Mouse (Mus musculus) midbrain, embryonic 14.5 days (tissue): ENCODE results near the gene Mb21d2. TPM values are rescaled to one million over a fixed set of nuclear protein-coding genes. Genes with fewer than 3 reads are reported as not detected.

Experiments
- ATAC-seq: fragments of 200-750 bp; cut with Nextera tagmentation; 2 replicates; pipeline ENCODE4 v1.8.0; 2017; ENCODE audit warnings: moderate number of reproducible peaks, moderate library complexity; ENCODE audit not compliant: low FRiP score, low TSS enrichment
- DNase-seq: peaks from one replicate; pipeline ENCODE4 v3.0.0-alpha.2; 2015
- H3K27ac ChIP-seq: fragments of 300-500 bp; sonication (generic); replicated peaks from 2 replicates; pipeline ENCODE4 v1.5.1; 2014; ENCODE audit warnings: mild to moderate bottlenecking, low read depth, low read length, moderate library complexity
- H3K27me3 ChIP-seq: fragments of 300-500 bp; sonication (generic); 2 replicates; pipeline ENCODE4 v1.6.1; 2014; ENCODE audit warnings: low read length, control low read depth, mixed read lengths; ENCODE audit not compliant: control insufficient read depth, insufficient read depth
- H3K36me3 ChIP-seq: fragments of 300-500 bp; sonication (generic); 2 replicates; pipeline ENCODE4 v1.6.1; 2014; ENCODE audit warnings: low read length, control low read depth; ENCODE audit not compliant: control insufficient read depth, insufficient read depth
- H3K4me1 ChIP-seq: fragments of 300-500 bp; sonication (generic); 2 replicates; pipeline ENCODE4 v1.6.1; 2014; ENCODE audit warnings: mild to moderate bottlenecking, antibody characterized with exemption, low read length, control low read depth; ENCODE audit not compliant: control insufficient read depth, insufficient read depth
- H3K4me2 ChIP-seq: fragments of 300-500 bp; sonication (generic); 2 replicates; pipeline ENCODE4 v1.6.1; 2014; ENCODE audit warnings: mild to moderate bottlenecking, low read length, moderate library complexity
- H3K4me3 ChIP-seq: fragments of 300-500 bp; sonication (generic); replicated peaks from 2 replicates; pipeline ENCODE4 v1.5.1; 2014; ENCODE audit warnings: low read depth, low read length
- H3K9ac ChIP-seq: fragments of 300-500 bp; sonication (generic); replicated peaks from 2 replicates; pipeline ENCODE4 v1.6.1; 2014; ENCODE audit warnings: mild to moderate bottlenecking, low read length, moderate library complexity
- H3K9me3 ChIP-seq: fragments of 300-500 bp; sonication (generic); 2 replicates; pipeline ENCODE4 v1.6.1; 2016; ENCODE audit warnings: low read length, control low read depth, mixed read lengths; ENCODE audit not compliant: control insufficient read depth
- WGBS: fragments of 180-500 bp; shearing (Covaris S2); extraction: QIAGEN DNeasy Blood & Tissue Kit; methylation state at CpG from one replicate; pipeline ENCODE4 v1.1.7; 2014; 5-methylcytosine and 5-hydroxymethylcytosine counted together
- polyA plus RNA-seq: library from polyadenylated mRNA; unstranded; fragments of >200 nt; fragmentation: Nextera tagmentation; extraction: Ambion mirVana; gene quantifications from 2 replicates; pipeline ENCODE4 v1.2.1, GENCODE M21; 2014

The Mb21d2 gene
- polyA plus RNA-seq, 1 experiment from 2014 or later: 18.0 TPM

DNA sequence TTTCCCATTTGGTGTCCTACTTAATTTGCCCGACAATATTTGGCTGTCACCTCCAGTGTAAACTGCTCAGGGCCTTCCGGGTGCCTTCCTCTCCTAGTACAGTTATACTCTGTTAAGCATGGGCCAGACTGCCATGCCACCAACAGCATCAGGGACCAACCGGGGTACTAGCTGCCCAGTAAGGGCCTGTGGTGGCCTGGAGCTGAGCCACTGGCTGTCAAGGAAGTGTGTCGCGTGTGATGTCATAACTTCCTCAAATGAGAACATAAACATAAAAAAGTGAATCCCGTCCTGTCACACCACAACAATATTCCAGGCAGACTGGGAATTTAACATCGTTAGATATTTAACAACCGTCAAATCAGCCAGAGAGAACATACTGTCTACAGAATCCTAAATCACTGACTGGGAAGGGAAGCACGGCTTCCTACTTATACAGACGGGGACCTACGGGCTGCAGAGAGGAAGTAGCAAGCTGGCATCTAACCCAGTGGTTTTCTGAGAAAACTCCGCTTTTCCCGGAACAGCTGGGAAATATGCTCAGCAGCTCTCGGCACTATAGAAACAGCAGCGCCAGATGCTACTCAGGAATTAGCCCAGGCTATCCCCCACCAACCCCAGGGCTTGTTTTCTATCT lies 17.9 kb downstream of the Mb21d2 start:
- H3K36me3 ChIP-seq: no peaks in the 10 kb centered on the region
- WGBS: 90% methylated on average over 15 of the region's 15 CpGs

GRCm38 (mm10) chr16:28906370-28907275 lies 22.9 kb downstream of the Mb21d2 start:
- Histone ChIP-seq H3K9ac (no peak overlapping the region), H3K4me1 (no peaks in the 10 kb centered on the region; the same call in 1 of the 2 replicates), H3K36me3 (no peaks in the 10 kb centered on the region), H3K27me3 (no peaks in the 10 kb centered on the region), H3K9me3 (no peaks in the 10 kb centered on the region), H3K4me2 (no peak overlapping the region), H3K27ac (no peak overlapping the region), H3K4me3 (no peak overlapping the region)
- WGBS: 87% methylated on average over 7 of the region's 7 CpGs
- no peak for ATAC-seq
- DNase-seq: no peak

More for the DNA sequence above, 17.9 kb downstream of the Mb21d2 start:
- Histone ChIP-seq H3K4me3 (no peak overlapping the region), H3K4me2 (no peak overlapping the region), H3K4me1 (no peaks in the 10 kb centered on the region), H3K9ac (no peak overlapping the region), H3K27me3 (no peaks in the 10 kb centered on the region), H3K9me3 (no peaks in the 10 kb centered on the region), H3K27ac (no peak overlapping the region)
- no peak for DNase-seq
- no peak for ATAC-seq

DNA sequence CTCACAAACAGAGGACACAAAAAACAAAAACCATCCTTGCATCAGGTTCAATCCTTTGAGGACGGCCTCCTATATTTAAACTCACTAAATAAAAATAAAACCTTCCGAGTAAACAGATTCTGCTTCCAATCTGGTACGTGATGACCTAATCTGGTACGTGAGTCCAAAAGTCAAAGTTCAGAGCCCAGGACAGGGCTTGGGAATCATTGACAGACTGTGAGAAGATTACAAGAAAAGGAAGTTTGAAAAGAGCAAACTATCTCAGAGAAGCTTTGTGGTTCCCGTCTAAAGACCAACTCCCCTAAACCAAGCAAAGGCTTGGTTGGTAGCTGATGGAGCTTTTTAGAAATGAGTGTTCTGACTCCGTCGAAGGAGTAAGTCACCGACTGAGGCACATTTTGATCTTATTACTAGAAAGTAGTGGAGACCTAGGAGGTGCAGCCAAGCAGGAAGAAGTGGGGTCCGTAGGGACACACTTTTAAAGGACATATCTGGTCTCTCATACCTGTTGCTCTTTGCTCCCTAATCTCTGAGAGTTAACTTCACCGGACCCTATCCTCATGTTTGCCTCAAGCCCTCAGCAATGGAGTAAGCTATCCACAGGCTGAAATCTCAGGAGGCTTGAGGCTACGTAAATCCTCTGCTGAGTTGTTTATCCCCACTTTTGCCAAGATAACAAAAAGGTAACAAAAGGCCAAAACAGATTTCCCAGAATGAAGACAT lies 23.7 kb downstream of the Mb21d2 start:
- H3K4me2 ChIP-seq: no peak overlapping the region
- no peak for DNase-seq
- no peak for ATAC-seq
- H3K9me3 ChIP-seq: no peaks in the 10 kb centered on the region
- H3K4me3 ChIP-seq: no peak overlapping the region
- no peak overlapping the region for H3K27ac ChIP-seq
- H3K4me1 ChIP-seq: no peaks in the 10 kb centered on the region; the same call in 1 of the 2 replicates
- WGBS: 89% methylated on average over 11 of the region's 11 CpGs
- H3K36me3 ChIP-seq: no peaks in the 10 kb centered on the region
- no peak overlapping the region for H3K9ac ChIP-seq
- H3K27me3 ChIP-seq: no peaks in the 10 kb centered on the region

GRCm38 (mm10) chr16:28902620-28903565 lies 26.6 kb downstream of the Mb21d2 start:
- Histone ChIP-seq H3K27me3 (no peaks in the 10 kb centered on the region), H3K9me3 (no peaks in the 10 kb centered on the region), H3K4me3 (no peak overlapping the region), H3K4me1 (peaks cover 13% of the 10 kb centered on the region), H3K4me2 (no peak overlapping the region), H3K27ac (0 out of 2 replicates have a peak overlapping the region, but pooled peaks have one; percentile 28), H3K9ac (no peak overlapping the region), H3K36me3 (no peaks in the 10 kb centered on the region)
- peak; percentile 58 for DNase-seq
- WGBS: 63% methylated on average over 14 of the region's 14 CpGs
- peak; percentile 35; the same call in 1 of the 2 replicates for ATAC-seq

- no peak overlapping the region for H3K4me3 ChIP-seq
- H3K36me3 ChIP-seq: no peaks in the 10 kb centered on the region
- no peak overlapping the region for H3K9ac ChIP-seq
- H3K4me1 ChIP-seq: peaks cover 13% of the 10 kb centered on the region
- DNase-seq (no peak), ATAC-seq (no peak)
- no peaks in the 10 kb centered on the region for H3K27me3 ChIP-seq
- H3K9me3 ChIP-seq: no peaks in the 10 kb centered on the region
- H3K27ac ChIP-seq: no peak overlapping the region
- no peak overlapping the region for H3K4me2 ChIP-seq
- WGBS: 61% methylated on average over 4 of the region's 4 CpGs
These were observed 30.3 kb downstream of the Mb21d2 start for GRCm38 (mm10) chr16:28899161-28899540.

DNA sequence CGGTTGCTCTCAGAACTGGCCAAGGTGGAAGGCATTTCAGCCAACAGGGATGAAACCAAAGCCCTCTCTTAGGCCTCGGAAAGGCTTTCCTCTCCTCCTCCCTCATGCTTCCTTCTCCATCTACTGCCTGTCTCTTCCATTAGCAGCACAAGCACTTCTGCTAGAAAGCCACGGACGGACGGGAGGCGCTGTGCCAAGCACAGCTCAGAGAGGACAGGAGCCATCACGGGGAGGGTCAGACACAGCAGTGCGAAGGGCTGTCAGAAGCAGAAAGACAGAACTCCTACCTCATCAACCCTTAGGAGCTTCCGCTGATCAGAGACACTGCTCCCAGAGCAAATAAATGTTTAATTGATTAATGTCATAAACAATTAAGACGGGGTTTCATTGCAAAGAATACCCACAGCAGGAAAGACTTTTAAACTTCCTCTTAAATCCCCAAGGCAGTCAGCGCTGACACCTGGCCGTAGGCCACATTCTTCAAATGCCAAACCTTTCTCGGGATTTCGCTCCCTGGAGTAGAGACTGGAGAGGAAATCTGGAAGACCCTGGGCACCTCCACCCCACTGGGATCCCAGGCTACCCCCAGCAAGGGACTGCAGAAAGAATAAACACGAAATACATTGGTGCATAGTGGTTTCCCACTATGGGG lies 30.8 kb downstream of the Mb21d2 start:
- Histone ChIP-seq H3K9ac (no peak overlapping the region), H3K27ac (no peak overlapping the region), H3K27me3 (no peaks in the 10 kb centered on the region), H3K9me3 (no peaks in the 10 kb centered on the region), H3K36me3 (no peaks in the 10 kb centered on the region), H3K4me1 (peaks cover 13% of the 10 kb centered on the region), H3K4me2 (no peak overlapping the region), H3K4me3 (no peak overlapping the region)
- ATAC-seq (peak; percentile 25; the same call in 1 of the 2 replicates), DNase-seq (peak; percentile 49)
- 39% methylated on average over 15 of the region's 15 CpGs for WGBS

DNA sequence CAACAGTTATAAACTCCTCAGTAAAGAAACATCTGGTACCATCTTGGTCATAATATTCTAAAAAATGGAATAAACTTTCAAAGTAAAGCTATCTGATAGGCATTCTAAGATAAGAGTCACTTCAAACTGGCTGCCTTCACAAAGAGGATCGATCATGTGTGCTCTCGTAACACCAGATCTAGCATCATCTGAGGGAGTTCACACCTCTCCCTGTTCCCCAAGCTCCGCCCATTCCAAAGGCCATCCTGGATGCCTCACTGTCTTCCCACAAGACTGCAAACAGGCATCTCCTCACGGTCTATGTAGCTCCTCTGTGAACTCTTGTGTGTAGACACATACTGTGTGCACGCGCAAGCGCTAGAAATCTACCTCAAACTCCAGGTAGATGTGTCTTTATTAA lies 32.9 kb downstream of the Mb21d2 start:
- Histone ChIP-seq H3K36me3 (no peaks in the 10 kb centered on the region), H3K27me3 (no peaks in the 10 kb centered on the region), H3K27ac (no peak overlapping the region), H3K9me3 (no peaks in the 10 kb centered on the region), H3K4me1 (peaks cover 13% of the 10 kb centered on the region), H3K4me3 (no peak overlapping the region), H3K9ac (no peak overlapping the region), H3K4me2 (no peak overlapping the region)
- no peak for DNase-seq
- no peak for ATAC-seq
- 97% methylated on average over 7 of the region's 7 CpGs for WGBS
